Mouse (Mus musculus): ENCODE measurements around the gene Higd2a. TPM values are rescaled to one million over a fixed set of nuclear protein-coding genes. Genes with fewer than 3 reads are reported as not detected.

The Higd2a gene
- total RNA-seq, 2 experiments from 2014 or later: 202 to 205 TPM

GRCm38 (mm10) chr13:54577652-54578507 is 12.1 kb upstream of the Higd2a start:
- intact Hi-C loops (cut with DNase I): loop anchor here (5.0 kb wide), 1 partner anchor 44 kb away; the partner anchor contains the start of gene Faf2

DNA sequence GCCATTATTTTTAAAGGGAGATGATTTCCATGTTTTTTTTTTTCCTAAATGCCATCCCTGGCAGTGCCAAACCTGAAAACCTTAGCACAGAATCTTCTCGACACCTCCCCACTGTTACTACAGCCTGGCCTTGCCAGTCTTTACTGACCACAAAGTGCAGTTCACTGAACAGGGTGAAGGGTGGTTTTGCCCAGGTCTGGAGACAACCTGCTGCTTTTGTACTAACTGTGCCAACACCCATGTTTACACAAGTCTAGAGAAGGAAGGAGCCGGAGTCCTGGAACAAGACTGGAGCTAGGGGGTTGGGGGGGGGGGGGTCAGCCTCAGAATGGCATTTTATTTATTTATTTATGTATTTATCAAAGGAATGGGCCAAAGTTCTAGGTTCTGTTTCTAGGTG is 8.6 kb upstream of the Higd2a start:
- DNase-seq (ENCODE audit: low spot score): no peak
- intact Hi-C loops (cut with DNase I): no loop called here

More at GRCm38 (mm10) chr13:54577652-54578507, 12.1 kb upstream of the Higd2a start:
- DNase-seq (ENCODE audit: low spot score): no peak

- DNase-seq (ENCODE audit: low spot score): no peak
- intact Hi-C loops (cut with DNase I): no loop called here
Measured at GRCm38 (mm10) chr13:54582126-54582525, 7.9 kb upstream of the Higd2a start.

GRCm38 (mm10) chr13:54582860-54583259 is 7.1 kb upstream of the Higd2a start:
- intact Hi-C loops (cut with DNase I): no loop called here

GRCm38 (mm10) chr13:54585831-54586230 is 4.2 kb upstream of the Higd2a start:
- intact Hi-C loops (cut with DNase I): no loop called here

More at GRCm38 (mm10) chr13:54582860-54583259, 7.1 kb upstream of the Higd2a start:
- no peak for DNase-seq (ENCODE audit: low spot score)

DNA sequence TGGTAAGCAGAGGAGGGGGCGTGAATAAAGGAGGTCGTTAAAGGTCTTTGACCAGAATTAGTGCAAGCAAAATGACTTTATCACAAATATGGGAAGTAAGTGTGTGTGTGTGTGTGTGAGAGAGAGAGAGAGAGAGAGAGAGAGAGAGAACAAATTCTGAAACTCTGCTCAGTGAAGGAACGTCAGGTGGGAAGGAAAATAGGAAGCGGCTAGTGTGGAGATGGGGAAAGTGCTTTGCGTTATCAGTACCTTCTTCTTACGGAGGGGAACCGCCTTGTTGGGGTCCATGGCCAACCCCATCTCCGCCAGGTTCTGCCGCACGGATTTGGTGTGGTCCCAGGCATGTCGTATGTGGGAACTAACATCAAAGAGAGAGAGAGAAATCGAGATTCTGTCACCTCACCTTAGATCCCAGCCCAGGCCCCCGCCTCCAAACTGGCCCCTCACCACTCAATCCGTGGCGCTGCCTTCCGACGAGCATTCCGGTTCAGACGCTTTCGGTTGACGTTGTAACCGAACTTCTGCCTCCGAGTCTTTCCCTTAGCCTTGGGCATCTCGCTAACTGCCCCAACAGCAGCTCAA is 502 bp upstream of the Higd2a start:
- intact Hi-C loops (cut with DNase I): loop anchor here (2.0 kb wide), 1 partner anchor 25 kb away; the partner anchor contains the start of gene 4833439L19Rik
- DNase-seq (ENCODE audit: low spot score): no peak

More at GRCm38 (mm10) chr13:54585831-54586230, 4.2 kb upstream of the Higd2a start:
- no peak for DNase-seq (ENCODE audit: low spot score)

DNA sequence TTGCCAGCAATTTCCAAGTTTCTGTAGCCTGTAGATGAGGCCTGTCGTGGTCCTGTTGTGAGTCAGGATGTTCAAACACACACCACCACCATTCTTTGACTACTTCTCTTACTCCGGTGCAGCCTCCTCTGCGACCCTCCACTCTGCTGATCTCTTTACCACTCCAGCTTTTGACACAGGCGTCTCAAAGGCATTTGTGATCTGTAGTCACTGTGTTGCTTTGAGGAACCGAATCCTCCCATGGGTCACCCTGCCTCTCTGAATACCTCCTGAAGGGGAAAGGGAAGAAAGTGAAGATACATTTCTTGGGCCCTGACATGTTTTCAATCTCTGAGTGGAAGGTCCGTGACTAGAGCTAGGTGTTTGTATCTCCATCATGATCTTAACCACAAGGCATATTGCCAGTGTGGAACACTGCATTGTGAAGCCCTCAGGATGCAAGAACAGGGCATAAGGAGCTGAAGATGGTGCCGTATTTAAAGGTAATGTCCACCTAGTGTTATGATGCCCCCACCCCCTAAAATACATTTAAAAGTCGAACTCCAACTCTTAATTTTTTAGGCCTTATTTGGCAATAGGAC is 1.9 kb downstream of the Higd2a start:
- intact Hi-C loops (cut with DNase I): loop anchor here (2.0 kb wide), 2 partner anchors 15 to 29 kb away; partner anchors contain the start of gene Faf2
- DNase-seq (ENCODE audit: low spot score): no peak

DNA sequence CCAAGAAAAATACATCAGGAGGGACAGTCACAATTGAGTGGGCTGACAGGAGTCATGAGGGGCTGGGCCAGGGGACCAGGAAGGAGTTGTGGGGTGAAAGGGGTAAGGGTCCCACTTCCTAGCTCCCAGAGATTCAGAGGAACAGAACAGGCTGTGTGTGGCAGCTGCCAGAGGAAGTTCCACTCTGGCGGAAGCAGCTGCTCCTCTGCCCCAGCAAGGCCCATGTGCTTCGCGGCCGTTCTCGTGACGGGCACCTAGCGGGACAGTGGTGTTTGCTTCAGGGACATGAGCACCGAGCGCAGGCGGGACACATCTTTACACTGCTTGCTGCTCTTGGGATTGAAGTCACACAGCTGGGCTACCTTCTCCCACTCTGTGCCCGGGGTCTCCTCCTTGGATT is 3.6 kb downstream of the Higd2a start:
- no peak for DNase-seq (ENCODE audit: low spot score)

GRCm38 (mm10) chr13:54596107-54596690 is 6.2 kb downstream of the Higd2a start:
- DNase-seq (ENCODE audit: low spot score): no peak
- intact Hi-C loops (cut with DNase I): no loop called here

More for the DNA sequence above, 3.6 kb downstream of the Higd2a start:
- intact Hi-C loops (cut with DNase I): no loop called here

GRCm38 (mm10) chr13:54596870-54597269 is 6.9 kb downstream of the Higd2a start:
- intact Hi-C loops (cut with DNase I): no loop called here
- DNase-seq (ENCODE audit: low spot score): no peak

- no peak for DNase-seq (ENCODE audit: low spot score)
- intact Hi-C loops (cut with DNase I): no loop called here
Measured at GRCm38 (mm10) chr13:54598622-54599143, 8.7 kb downstream of the Higd2a start.

GRCm38 (mm10) chr13:54602639-54603111 is 12.7 kb downstream of the Higd2a start:
- intact Hi-C loops (cut with DNase I): no loop called here
- no peak for DNase-seq (ENCODE audit: low spot score)

- DNase-seq (ENCODE audit: low spot score): no peak
- intact Hi-C loops (cut with DNase I): no loop called here
Measured at GRCm38 (mm10) chr13:54603501-54603900, 13.5 kb downstream of the Higd2a start.

- intact Hi-C loops (cut with DNase I): no loop called here
- no peak for DNase-seq (ENCODE audit: low spot score)
Measured at GRCm38 (mm10) chr13:54604221-54604620, 14.2 kb downstream of the Higd2a start.

GRCm38 (mm10) chr13:54605426-54605825 is 15.4 kb downstream of the Higd2a start:
- intact Hi-C loops (cut with DNase I): no loop called here
- DNase-seq (ENCODE audit: low spot score): peak; percentile 21

- intact Hi-C loops (cut with DNase I): loop anchor here (2.0 kb wide), 1 partner anchor 16 kb away; the partner anchor contains the start of genes Higd2a and Nop16
- DNase-seq (ENCODE audit: low spot score): no peak
Measured at GRCm38 (mm10) chr13:54607204-54607603, 17.2 kb downstream of the Higd2a start.

DNA sequence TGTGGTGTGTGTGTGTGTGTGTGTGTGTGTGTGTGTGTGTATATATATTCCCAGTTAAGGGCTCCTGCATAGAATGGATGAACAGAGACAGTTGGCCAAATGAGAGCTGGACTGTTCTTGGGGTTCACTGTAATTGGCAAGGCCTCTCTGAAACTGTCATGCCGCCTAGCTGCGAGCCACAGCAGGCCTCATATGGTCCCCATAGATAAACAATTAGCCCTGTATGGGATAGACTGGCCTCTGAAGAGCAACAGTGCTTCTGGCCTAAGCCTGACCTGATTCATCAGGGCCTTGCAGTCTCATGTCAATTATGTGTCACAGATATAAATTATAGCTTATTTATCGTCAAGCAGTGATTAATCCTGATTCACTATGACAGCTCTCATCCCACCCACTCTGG is 18.0 kb downstream of the Higd2a start:
- DNase-seq (ENCODE audit: low spot score): no peak
- intact Hi-C loops (cut with DNase I): no loop called here

GRCm38 (mm10) chr13:54608666-54609065 is 18.7 kb downstream of the Higd2a start:
- peak; percentile 38 for DNase-seq (ENCODE audit: low spot score)
- intact Hi-C loops (cut with DNase I): no loop called here

DNA sequence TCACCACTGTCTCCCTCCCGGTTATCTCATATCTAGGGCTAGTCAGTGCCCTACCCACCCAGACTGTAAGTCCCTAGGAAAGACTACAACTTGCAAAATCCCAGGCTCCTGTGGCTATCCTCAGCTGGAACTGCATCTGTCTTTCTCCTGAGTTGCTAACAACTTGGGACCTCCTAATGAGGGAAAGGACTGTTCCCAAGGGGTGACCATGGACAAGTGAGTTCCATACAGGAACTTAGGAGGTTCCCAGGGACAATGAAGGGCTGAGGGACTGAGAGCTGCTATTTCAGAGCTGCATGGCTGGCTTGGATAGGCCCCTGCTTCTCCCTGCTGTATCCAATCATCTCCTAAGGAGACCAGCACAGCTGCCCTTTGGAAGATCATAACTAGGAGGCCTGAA is 19.3 kb downstream of the Higd2a start:
- intact Hi-C loops (cut with DNase I): no loop called here
- DNase-seq (ENCODE audit: low spot score): no peak

- DNase-seq (ENCODE audit: low spot score): no peak
Measured at GRCm38 (mm10) chr13:54610613-54610971, 20.6 kb downstream of the Higd2a start.

More at GRCm38 (mm10) chr13:54610613-54610971, 20.6 kb downstream of the Higd2a start:
- intact Hi-C loops (cut with DNase I): no loop called here
